Mouse (Mus musculus): Measurements from ENCODE around the gene Smg7. TPM values are rescaled to one million over a fixed set of nuclear protein-coding genes. Genes with fewer than 3 reads are reported as not detected.

Smg7 gene
- total RNA-seq, 1 experiment from 2014 or later: 37.8 TPM

GRCm38 (mm10) chr1:152845211-152845730 lies 57.2 kb downstream of the Smg7 start:
- ATAC-seq (replicated peaks; ENCODE audit: insufficient number of reproducible peaks, low FRiP score, low TSS enrichment, poor library complexity, severe bottlenecking): no peak

DNA sequence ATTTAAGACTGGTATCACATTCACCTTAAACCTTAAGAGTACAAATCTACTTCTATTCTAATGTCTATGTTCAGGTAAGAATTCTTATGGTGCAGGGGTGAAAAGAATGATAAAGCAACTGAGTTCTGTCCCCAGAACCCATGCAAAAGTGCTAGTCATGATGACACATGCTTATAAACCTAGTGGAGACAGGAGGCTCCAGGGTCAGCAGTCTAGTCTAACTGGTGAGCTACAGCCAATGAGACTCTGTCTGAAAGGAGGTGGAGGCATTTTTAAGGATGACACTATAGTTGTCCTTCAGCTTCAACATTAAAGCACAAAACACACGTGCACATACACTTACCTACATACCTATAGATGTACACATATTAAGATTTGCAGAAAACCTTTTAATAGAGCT lies 57.8 kb downstream of the Smg7 start:
- ATAC-seq (replicated peaks; ENCODE audit: insufficient number of reproducible peaks, low FRiP score, low TSS enrichment, poor library complexity, severe bottlenecking): no peak

DNA sequence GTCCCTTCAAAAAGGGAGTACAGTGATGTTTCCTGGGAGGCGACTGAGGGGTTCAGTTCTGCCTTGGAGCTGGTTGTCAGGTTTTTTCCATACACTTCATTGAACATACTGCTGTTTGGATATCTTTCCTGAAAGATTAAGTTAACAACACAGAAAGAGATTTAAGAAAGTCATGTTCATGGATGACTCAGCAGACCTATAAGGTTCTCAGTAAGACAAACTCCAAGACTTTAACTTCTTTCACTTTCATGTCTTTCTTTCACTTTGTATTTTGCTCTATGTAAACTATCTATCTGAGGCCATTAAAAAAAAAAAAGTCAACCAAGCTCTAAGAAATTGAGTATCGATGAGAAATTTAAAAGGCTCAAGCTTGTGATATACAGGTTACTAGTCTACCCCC lies 61.4 kb downstream of the Smg7 start:
- ATAC-seq (replicated peaks; ENCODE audit: insufficient number of reproducible peaks, low FRiP score, low TSS enrichment, poor library complexity, severe bottlenecking): no peak

DNA sequence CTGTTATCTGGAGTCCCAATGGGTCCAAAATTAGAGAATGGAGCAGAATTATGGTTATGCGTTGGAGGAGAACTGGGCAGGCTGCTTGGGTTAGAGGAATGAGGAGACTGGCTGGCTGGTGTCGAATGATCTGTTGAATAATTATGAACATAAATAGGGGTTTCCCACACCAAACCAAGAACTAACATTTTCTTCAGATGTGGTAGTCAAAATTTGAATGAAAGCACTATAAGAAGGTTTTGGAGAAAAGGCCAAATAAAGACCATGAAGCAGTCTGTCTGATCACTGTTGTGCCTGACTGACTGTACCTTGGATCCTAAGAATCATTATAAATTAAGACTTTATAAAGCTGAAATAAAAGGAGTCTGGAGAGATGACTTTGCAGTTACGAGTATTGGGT lies 62.1 kb downstream of the Smg7 start:
- no peak for ATAC-seq (replicated peaks; ENCODE audit: insufficient number of reproducible peaks, low FRiP score, low TSS enrichment, poor library complexity, severe bottlenecking)

DNA sequence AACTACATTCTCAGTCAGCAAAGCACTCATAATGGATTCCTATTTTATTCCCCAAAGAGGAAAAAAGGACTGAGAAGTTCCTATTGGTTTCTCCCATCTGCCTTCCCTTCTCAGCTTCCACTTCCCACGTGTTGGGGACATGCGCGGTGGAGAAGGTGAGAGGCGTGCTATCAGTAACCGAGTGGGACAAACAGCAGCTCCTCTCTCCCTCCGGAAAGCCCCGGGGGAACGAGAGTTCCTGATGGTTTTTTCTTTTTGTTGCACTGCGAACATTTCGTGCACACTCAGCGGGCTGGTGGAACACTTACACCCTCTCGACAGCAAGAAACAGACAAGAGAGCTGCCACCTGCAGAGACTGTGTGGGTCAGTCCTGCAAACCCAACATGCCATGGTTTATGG lies 63.6 kb downstream of the Smg7 start:
- no peak for ATAC-seq (replicated peaks; ENCODE audit: insufficient number of reproducible peaks, low FRiP score, low TSS enrichment, poor library complexity, severe bottlenecking)

DNA sequence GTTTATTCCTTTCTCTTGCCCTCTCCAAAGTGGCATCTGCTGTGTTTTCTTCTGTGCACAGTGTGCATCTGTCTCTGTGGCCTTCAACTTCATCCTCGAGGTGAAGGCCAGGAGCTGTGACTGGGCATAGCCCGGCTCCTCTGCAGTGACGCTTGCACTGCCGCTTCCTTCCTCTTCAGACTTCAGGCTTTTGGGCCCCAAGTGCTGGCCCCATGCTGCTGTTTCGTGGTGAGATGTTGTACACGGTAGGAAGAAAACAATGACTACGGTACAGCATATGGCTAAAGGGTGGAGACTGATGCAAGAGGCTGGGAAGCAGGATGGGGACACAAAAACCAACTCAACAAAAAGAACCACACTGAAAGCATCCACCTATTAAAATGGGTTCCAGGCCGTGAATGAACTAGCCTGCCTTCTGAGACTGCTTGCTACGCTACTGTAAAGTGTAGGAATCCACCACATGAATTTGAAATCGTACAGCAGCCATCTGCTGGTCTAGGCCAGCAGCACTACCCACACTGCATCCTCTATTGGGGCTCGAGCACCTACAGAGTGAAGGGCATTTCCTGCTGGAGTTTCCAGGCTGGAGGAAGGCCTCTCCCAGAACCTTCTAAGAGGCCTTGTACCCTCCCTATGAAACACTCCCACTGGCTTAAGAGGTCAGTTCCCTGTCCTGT lies 64.3 kb downstream of the Smg7 start:
- ATAC-seq (replicated peaks; ENCODE audit: insufficient number of reproducible peaks, low FRiP score, low TSS enrichment, poor library complexity, severe bottlenecking): peak; percentile 41

DNA sequence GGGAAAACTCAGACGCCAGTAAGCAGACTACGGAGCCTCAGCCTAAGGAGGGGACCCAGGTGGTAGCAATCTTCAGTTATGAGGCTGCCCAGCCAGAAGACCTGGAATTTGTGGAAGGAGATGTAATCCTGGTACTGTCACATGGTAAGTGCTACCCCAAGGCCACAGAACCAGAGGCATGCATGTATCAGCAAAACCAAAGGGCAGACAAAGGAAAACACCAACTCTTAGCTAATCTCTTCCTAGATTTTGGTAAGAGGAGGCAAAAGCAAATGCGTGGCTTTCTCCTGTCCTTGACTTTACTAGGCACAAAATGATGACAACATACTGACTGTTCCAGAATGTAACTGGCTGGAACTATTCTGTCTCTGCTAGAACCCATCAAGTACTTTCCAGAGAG lies 67.4 kb downstream of the Smg7 start:
- no peak for ATAC-seq (replicated peaks; ENCODE audit: insufficient number of reproducible peaks, low FRiP score, low TSS enrichment, poor library complexity, severe bottlenecking)

DNA sequence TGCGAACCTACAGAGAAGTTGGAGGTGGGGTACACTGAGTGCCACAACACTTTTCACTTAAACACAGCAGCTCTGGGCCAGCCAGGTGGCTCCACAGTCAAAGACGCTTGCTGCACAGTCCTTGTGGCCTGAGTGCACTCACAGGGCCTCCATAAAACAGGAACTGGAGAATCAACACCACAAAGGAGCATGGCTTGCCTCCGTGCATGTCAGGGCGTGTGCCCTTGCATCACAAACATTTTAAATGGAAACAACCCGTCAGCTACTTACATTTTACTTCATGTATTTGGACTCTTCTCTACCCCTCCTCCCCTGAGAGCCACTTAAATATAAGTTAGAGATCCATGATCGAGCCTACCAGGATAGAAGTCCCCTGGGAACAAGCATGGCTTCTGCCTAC lies 70.1 kb downstream of the Smg7 start:
- ATAC-seq (replicated peaks; ENCODE audit: insufficient number of reproducible peaks, low FRiP score, low TSS enrichment, poor library complexity, severe bottlenecking): peak; percentile 78

GRCm38 (mm10) chr1:152831619-152832018 lies 70.8 kb downstream of the Smg7 start:
- ATAC-seq (replicated peaks; ENCODE audit: insufficient number of reproducible peaks, low FRiP score, low TSS enrichment, poor library complexity, severe bottlenecking): no peak

- ATAC-seq (replicated peaks; ENCODE audit: insufficient number of reproducible peaks, low FRiP score, low TSS enrichment, poor library complexity, severe bottlenecking): no peak
Measured at GRCm38 (mm10) chr1:152831003-152831402, 71.4 kb downstream of the Smg7 start.

- no peak for ATAC-seq (replicated peaks; ENCODE audit: insufficient number of reproducible peaks, low FRiP score, low TSS enrichment, poor library complexity, severe bottlenecking)
Measured at GRCm38 (mm10) chr1:152830054-152830453, 72.4 kb downstream of the Smg7 start.

GRCm38 (mm10) chr1:152828637-152829355 lies 73.7 kb downstream of the Smg7 start:
- ATAC-seq (replicated peaks; ENCODE audit: insufficient number of reproducible peaks, low FRiP score, low TSS enrichment, poor library complexity, severe bottlenecking): no peak

DNA sequence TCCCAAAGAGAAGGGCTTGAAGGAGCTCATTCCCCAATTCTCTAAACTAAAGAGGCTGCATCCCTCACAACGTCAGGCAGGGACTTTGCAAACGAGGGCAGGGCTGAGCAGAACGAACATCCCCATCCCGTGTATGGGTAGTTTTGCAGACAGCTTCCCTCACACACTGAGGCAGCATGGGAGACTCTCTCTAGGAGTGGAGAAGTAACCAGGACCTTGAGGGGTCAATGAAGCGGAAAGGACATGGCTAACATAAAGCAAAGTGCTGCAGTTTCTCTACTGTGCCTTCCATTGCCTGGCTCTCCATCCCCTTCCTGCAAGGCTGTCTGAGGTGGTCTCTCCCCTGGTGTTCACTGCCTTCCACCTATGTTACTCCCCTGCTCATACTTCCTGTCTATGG lies 74.3 kb downstream of the Smg7 start:
- no peak for ATAC-seq (replicated peaks; ENCODE audit: insufficient number of reproducible peaks, low FRiP score, low TSS enrichment, poor library complexity, severe bottlenecking)

GRCm38 (mm10) chr1:152826446-152826845 lies 76.0 kb downstream of the Smg7 start:
- ATAC-seq (replicated peaks; ENCODE audit: insufficient number of reproducible peaks, low FRiP score, low TSS enrichment, poor library complexity, severe bottlenecking): no peak

GRCm38 (mm10) chr1:152824206-152824605 lies 78.2 kb downstream of the Smg7 start:
- ATAC-seq (replicated peaks; ENCODE audit: insufficient number of reproducible peaks, low FRiP score, low TSS enrichment, poor library complexity, severe bottlenecking): 0 out of 2 replicates have a peak, but pooled peaks have one; percentile 18

DNA sequence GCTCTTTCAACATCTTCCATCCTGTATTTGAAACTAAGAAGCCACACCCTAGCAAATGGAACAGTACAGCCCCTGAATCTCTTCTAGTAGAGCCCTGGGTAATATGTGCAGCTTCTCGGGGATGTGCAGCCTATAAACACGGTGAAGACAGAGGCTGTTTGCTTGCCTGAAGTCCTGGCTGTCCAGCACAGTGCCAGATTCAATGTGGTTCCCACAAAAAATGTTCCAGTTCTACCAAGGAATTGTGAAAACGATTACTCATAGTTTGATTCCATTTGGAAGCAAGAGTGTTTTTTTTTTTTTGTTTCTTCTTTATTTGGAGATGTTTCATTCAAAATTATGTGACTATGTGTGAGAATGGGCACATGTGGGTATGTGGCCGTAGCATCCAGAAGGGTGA lies 80.7 kb downstream of the Smg7 start:
- no peak for ATAC-seq (replicated peaks; ENCODE audit: insufficient number of reproducible peaks, low FRiP score, low TSS enrichment, poor library complexity, severe bottlenecking)

DNA sequence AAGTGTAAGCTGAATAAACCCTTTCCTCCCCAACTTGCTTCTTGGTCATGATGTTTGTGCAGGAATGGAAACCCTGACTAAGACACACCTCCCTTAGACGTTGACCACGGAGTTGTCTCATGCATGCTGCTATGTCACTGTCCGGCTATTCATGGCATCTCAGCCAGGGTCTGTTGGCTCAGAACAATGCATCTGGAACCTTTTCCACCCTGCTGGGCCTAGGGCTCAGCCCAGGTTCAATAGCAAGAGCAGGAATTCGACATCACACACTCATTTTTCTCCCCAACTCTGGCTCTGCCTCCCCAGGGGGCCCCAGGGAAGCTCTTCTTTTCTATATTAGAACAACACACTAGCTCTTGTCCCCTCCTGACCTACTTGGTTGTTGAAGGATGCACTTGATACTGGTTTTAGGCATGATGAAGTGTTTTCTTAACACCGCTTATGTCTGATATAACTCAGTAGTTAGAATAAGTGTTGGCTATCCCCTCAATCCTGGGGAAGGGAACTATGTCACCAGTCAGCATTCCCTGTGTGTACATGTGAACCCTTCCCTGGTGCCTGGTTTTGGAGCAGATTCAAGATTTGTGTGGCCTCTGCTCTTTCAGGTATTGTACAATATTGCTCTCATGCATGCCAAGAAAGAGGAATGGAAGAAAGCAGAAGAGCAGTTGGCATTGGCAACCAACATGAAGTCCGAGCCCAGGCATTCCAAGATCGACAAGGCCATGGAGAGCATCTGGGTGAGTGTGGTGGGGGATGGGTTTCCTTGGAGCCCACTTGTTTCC lies 81.3 kb downstream of the Smg7 start:
- ATAC-seq (replicated peaks; ENCODE audit: insufficient number of reproducible peaks, low FRiP score, low TSS enrichment, poor library complexity, severe bottlenecking): no peak

GRCm38 (mm10) chr1:152819558-152819957 lies 82.9 kb downstream of the Smg7 start:
- ATAC-seq (replicated peaks; ENCODE audit: insufficient number of reproducible peaks, low FRiP score, low TSS enrichment, poor library complexity, severe bottlenecking): no peak

GRCm38 (mm10) chr1:152817794-152818193 lies 84.7 kb downstream of the Smg7 start:
- no peak for ATAC-seq (replicated peaks; ENCODE audit: insufficient number of reproducible peaks, low FRiP score, low TSS enrichment, poor library complexity, severe bottlenecking)
